Mouse (Mus musculus) lung, postnatal 0 days (tissue): ENCODE measurements around the gene Msmo1.

ENCODE experiments used
- CTCF ChIP-seq: IDR thresholded peaks from 2 replicates; pipeline ENCODE4 v1.5.1; 2016; ENCODE audit warnings: antibody characterized with exemption, mild to moderate bottlenecking
- EP300 ChIP-seq: IDR thresholded peaks from 2 replicates; pipeline ENCODE4 v1.6.1; 2016; ENCODE audit warnings: antibody characterized with exemption, mild to moderate bottlenecking, control low read depth

GRCm38 (mm10) chr8:64682501-64682900 lies 51.1 kb downstream of the Msmo1 start:
- TF ChIP-seq CTCF (no peak), EP300 (no peak)
